Mouse (Mus musculus): ENCODE results near the gene Abcf2. TPM values are rescaled to one million over a fixed set of nuclear protein-coding genes. Genes with fewer than 3 reads are reported as not detected.

Abcf2 gene
- polyA plus RNA-seq, 1 experiment = 86.2 TPM

GRCm38 (mm10) chr5:24535731-24536130 lies 41.5 kb downstream of the Abcf2 start:
- no peak for DNase-seq (ENCODE audit: extremely low spot score in 1 of 2, low spot score in 1 of 2)

GRCm38 (mm10) chr5:24534292-24534691 lies 43.0 kb downstream of the Abcf2 start:
- DNase-seq (ENCODE audit: extremely low spot score in 1 of 2, low spot score in 1 of 2) = no peak

- no peak for DNase-seq (ENCODE audit: extremely low spot score in 1 of 2, low spot score in 1 of 2)
Measured at GRCm38 (mm10) chr5:24533391-24533790, 43.9 kb downstream of the Abcf2 start.

GRCm38 (mm10) chr5:24530042-24530689 lies 47.1 kb downstream of the Abcf2 start:
- DNase-seq (ENCODE audit: extremely low spot score in 1 of 2, low spot score in 1 of 2) = peak; percentile 81 to 98

GRCm38 (mm10) chr5:24527780-24528179 lies 49.5 kb downstream of the Abcf2 start:
- DNase-seq (ENCODE audit: extremely low spot score in 1 of 2, low spot score in 1 of 2) = no peak

GRCm38 (mm10) chr5:24526889-24527230 lies 50.4 kb downstream of the Abcf2 start, which contains the start of gene Gbx1:
TSS of gene Gbx1 (minus strand) at chr5:24527202.
- no peak for DNase-seq (ENCODE audit: extremely low spot score in 1 of 2, low spot score in 1 of 2)

GRCm38 (mm10) chr5:24526190-24526888 lies 50.9 kb downstream of the Abcf2 start:
- no peak for DNase-seq (ENCODE audit: extremely low spot score in 1 of 2, low spot score in 1 of 2)

GRCm38 (mm10) chr5:24525360-24526189 lies 51.7 kb downstream of the Abcf2 start:
- DNase-seq (ENCODE audit: extremely low spot score in 1 of 2, low spot score in 1 of 2) = no peak

GRCm38 (mm10) chr5:24524522-24524921 lies 52.7 kb downstream of the Abcf2 start:
- DNase-seq (ENCODE audit: extremely low spot score in 1 of 2, low spot score in 1 of 2) = no peak

- no peak for DNase-seq (ENCODE audit: extremely low spot score in 1 of 2, low spot score in 1 of 2)
Measured at GRCm38 (mm10) chr5:24523806-24524205, 53.5 kb downstream of the Abcf2 start.

GRCm38 (mm10) chr5:24521366-24521765 lies 55.9 kb downstream of the Abcf2 start:
- no peak for DNase-seq (ENCODE audit: extremely low spot score in 1 of 2, low spot score in 1 of 2)

Other genes with a start within 250 kb of the Abcf2 start
- 65.0 and 65.8 TPM in 2 replicates for gene Kcnh2, start 225.9 kb downstream of the Abcf2 start, polyA plus RNA-seq (2012; rRNA removed)
- 10.1 and 10.7 TPM in 2 replicates for gene Nos3, start 212.7 kb downstream of the Abcf2 start, polyA plus RNA-seq (2012; rRNA removed)
- gene Atg9b, start 185.3 kb downstream of the Abcf2 start, polyA plus RNA-seq (2012; rRNA removed) = 3.0 and 4.7 TPM in 2 replicates
- 49.5 and 53.9 TPM in 2 replicates for gene Abcb8, start 183.8 kb downstream of the Abcf2 start, polyA plus RNA-seq (2012; rRNA removed)
- 0.86 and 0.92 TPM in 2 replicates for gene Asic3, start 164.1 kb downstream of the Abcf2 start, polyA plus RNA-seq (2012; rRNA removed)
- gene Cdk5, start 153.9 kb downstream of the Abcf2 start, polyA plus RNA-seq (2012; rRNA removed) = 214 and 226 TPM in 2 replicates
- gene Slc4a2, start 153.6 kb downstream of the Abcf2 start, polyA plus RNA-seq (2012; rRNA removed) = 32.2 and 32.3 TPM in 2 replicates
- gene Fastk, start 132.2 kb downstream of the Abcf2 start, polyA plus RNA-seq (2012; rRNA removed) = 223 and 235 TPM in 2 replicates
- gene Tmub1, start 129.6 kb downstream of the Abcf2 start, polyA plus RNA-seq (2012; rRNA removed) = 42.7 and 43.7 TPM in 2 replicates
- gene Agap3, start 125.3 kb downstream of the Abcf2 start, polyA plus RNA-seq (2012; rRNA removed) = 390 and 432 TPM in 2 replicates
- gene Gbx1, start 50.3 kb downstream of the Abcf2 start, polyA plus RNA-seq (2012; rRNA removed) = 0.04 TPM in 2 replicates
- 0.42 and 0.62 TPM in 2 replicates for gene Asb10, start 36.5 kb downstream of the Abcf2 start, polyA plus RNA-seq (2012; rRNA removed)
- 0.18 and 0.59 TPM in 2 replicates for gene 4931409K22Rik, start 20.7 kb downstream of the Abcf2 start, polyA plus RNA-seq (2012; rRNA removed)
- gene Chpf2, start 9.3 kb upstream of the Abcf2 start, polyA plus RNA-seq (2012; rRNA removed) = 47.1 and 50.5 TPM in 2 replicates
- gene Smarcd3, start 46.9 kb upstream of the Abcf2 start, polyA plus RNA-seq (2012; rRNA removed) = 116 and 135 TPM in 2 replicates
- 79.9 and 80.0 TPM in 2 replicates for gene Nub1, start 108.1 kb upstream of the Abcf2 start, polyA plus RNA-seq (2012; rRNA removed)
- 1.1 and 1.3 TPM in 2 replicates for gene Wdr86, start 153.3 kb upstream of the Abcf2 start, polyA plus RNA-seq (2012; rRNA removed)
- not detected in 2 replicates for gene Crygn, start 180.5 kb upstream of the Abcf2 start, polyA plus RNA-seq (2012; rRNA removed)